Mouse (Mus musculus) telencephalon, adult 2 months (tissue): ENCODE measurements at regions not wholly inside any gene's neighbourhood (a gene's known extent, or its start where the extent isn't known, plus 50 kb on each side); places are given as distances from the start of the nearest gene placed in this dataset.

ENCODE experiments used
- DNase-seq: peaks from one replicate; pipeline ENCODE4 v3.0.0-alpha.2; 2011; ENCODE audit warnings: low read depth, low spot score

DNA sequence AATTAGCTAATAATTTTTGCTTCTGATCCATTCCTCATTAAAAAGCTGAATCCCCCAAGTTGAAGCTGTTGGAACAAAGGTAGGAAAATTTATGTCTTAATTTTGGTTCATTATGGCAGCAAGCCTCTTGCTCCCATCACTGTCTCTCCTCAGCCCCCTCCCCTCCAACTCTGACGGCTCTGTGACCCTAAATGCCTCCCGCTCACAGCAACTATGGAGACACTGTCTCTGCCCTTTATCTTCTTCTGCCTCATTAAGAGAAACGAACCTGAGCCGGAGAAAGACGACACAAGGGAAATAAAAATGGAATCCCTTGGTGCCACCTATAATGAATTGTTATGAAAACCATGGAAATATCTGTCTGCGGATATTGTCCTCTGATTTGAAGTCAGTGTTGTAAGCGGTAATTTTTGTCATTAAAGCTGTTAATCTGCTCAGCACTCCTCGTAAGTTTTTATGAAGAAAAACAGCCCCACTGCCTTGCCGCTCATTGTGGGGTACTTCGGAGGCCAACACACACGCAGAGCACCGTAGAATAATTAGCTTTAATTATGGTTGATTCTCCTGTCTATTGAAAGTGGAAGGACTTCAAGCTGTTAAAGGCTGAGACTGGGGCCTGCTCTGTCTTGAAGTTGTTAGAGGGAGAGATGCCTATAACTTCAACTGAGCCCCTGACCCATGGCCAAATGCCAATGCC lies 208.1 kb upstream of the Clint1 start:
- no peak for DNase-seq

DNA sequence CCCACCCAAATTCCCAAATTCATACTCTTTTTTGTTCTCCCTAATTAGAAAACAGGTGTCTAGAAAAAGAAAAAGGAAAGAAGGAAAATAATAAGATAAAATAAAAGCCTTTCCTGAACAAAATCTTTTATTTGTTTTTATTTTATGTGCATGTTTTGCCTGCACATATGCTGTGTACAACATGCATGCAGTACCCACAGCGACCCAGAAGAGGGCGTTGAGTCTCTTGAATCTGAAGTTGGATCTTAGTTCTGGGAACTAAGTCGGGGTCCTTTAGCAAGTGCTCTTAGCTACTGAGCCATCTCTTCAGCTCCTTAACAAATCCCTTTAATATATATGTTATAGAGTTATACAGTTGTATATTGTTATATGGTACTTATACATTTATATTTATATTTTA lies 206.0 kb upstream of the Clint1 start:
- DNase-seq: no peak

DNA sequence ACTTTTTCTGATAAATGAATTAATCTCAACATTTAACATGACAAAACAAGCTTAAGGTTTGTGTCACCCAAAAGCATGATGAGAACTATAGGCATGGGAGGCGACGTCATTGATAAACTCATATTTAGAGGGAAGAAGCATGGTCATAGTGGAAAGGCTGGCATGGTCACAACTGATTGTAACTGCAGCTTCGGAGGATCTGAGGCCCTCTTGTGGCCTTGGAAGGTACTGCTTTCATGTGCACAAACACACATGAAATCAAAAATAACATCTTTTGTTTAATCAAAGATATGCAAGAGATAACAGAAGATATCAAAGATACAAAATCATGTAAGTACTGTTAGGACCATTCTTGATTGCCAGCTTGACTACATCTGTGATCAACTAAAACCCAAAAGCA lies 204.0 kb upstream of the Clint1 start:
- DNase-seq: no peak

DNA sequence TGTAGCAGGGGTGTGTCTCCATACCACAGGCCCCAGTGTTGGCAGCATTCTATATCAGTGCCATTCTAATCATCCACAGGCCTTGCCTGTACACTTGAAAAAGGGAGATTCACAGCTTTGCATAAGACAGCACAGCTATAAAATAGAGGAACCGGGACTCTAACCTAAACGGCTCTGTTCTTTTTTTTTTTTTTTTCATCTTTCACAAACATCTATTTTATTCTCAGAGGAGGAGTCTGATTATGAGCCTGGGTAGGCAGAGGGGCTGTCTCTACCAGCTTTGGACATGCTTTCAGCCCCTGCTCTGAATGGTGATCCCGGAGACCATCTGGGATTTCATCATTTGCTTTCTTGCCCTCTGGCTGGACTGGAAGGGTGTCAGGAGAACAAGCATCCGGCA lies 195.6 kb upstream of the Clint1 start:
- DNase-seq: no peak

DNA sequence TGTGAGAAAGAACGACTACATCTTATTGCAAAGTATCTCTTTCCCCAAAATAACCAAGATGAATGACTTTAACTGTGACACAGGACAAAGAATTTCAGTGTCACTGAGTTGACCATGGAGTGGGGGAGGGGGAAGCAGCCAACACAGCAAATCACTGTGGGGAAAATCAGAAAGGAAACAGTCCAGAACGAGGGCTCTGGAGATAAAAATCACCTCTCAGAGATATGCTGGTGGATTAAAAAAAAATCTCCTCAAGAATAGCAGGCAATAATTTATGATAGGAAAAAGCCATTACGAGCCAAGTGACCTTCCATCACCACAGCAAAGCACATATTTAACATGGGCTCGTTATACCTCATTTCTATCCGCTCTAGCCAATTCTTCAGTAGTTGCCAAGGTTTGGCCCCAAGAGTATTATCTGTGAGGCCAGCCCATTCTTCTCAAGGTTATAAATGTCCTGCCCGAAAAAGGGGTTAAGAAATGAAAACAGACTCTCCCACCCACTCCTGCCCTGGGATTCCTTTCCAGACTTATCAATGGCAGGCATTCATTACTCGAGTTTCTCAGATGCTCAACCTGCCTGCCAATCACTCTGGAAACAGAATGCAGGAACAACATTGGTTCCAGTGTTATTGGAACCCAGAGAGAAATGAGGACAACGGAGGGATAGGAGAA lies 181.6 kb upstream of the Clint1 start:
- DNase-seq: no peak

DNA sequence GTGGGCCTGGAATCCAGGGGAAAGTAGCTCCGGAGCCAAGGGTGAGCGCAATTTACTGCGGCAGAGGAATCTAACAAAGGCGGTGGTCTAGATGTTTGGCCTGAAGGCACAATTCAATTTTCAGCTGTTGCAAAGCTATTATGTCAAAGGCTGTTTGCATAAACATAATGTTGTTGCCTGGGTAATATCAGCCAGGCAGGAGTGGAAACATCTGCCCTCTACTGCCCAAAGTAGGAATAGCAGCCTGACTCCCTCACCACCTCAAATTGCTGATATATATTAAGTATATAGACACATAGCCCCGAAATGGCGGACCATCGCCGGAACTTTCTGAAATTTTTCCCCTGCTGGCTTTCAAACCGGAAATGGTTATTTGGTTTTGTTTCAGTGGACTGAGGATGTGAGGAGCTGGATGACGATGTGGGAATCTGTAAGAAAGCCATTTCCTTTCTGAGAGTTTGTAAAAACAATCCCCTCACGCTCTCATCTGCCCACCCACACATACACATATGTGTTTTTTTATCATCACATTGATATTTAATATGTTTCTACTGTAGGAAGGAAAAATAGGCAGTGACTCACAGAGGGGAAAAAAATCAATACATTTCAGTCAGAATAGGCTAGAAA lies 173.1 kb upstream of the Clint1 start:
- peak; percentile 22 for DNase-seq

DNA sequence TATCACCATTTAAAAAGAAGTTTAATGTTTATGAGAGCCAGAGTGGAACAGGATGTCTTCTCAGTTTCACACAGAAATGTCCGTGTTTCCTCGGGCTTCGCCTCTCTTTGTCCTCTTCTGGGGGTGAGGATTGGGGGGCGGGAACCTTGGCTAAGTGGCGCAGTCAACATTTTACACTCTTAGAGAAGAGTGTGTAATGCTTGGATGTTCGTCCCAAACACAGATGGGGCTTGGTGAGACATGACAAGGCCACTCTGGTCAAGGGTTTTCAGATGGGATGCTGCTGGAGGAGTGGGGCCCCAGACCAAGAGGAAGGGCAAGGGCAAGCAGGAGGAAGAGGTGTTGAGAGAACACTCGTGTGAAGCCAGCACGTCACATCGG lies 172.6 kb upstream of the Clint1 start:
- no peak for DNase-seq

DNA sequence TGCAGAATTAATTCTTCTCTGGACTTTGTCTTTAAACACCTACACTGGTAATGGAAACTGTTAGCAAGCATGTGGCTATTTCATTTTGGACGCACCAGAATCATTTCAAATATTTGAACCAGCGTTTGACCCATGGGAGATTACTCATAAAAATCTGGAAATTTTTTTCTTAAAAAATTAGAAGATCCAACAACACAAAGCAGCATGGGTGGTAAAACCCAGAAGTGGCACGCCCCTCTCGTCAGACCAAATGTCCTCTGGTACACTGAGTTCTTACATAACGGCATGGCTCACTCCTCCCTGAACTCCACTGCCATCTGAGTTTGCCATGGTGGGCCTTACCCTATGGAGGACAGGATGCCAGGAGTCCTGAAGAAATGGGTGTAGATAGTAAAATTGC lies 166.3 kb upstream of the Clint1 start:
- no peak for DNase-seq

DNA sequence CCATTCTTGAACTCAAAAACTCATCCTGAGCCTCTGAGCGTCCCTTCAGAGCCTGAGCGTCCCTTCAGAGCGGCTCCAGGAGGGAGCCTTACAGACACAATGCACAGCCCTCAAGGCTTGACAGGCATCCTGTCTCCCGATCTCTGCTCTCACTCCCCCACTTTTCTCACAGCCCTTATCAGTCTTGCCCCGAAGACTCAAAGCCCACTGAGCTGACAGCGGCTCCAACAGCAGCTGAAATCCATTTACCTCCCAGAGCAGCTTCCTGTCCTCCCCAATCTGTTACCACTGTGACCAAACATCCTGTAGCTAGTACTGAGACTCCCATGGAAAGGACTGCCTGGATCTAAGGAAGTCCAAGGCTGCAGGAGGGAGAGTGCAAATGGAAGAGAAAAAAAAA lies 158.6 kb upstream of the Clint1 start:
- DNase-seq: no peak

DNA sequence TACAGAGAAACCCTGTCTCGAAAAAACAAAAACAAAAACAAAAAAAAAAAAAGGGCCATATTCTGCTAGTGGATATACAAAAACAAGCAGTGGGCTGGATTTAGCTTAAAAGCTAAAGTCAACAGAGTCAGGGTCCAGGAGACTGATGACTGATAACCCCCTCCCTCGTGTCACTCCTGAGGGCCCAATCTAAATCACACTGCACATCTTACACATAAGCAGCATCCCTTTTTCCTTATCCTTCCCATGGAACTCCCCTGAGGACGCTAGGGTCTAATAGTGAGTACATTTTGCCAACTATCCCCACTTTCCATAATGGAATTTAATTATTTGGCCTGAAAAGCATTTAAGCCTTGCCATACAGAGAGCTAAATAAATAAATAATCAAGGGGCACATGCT lies 150.3 kb upstream of the Clint1 start:
- no peak for DNase-seq

DNA sequence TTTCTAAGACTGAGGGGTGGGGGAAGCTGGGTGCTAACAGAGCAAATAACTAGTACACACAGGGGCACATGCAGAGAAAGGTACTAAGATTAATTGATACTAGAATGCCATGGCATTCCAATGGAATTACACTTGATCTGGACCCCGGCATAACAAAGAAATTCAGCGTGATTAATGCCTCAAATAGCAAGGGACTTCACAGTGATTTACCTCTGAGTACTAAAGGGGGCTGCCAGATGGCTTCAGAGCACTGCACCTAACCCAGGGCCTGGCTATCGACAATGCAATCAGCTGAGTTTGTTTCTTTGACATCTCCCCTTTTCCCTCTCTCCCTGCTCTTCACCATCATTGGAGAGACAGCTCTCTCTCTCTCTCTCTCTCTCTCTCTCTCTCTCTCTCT lies 148.9 kb upstream of the Clint1 start:
- DNase-seq: no peak

DNA sequence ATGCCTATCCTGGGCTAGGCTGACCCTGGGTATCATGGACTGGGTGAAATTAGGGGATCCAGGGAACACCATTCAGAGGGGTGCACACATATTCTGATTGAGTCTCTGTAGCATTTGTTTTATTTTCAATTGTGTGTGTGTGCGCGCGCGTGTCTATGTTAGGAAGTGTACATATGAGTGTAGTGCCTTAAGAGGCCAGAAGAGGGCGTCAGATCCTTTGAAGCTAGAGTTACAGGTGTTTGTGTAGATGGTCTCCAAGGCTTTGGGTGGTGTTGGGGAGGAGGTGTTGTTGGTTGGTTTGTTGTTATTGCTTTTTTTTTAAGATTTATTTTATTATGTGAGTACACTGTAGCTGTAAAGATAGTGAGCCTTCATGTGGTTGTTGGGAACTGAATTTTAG lies 147.4 kb upstream of the Clint1 start:
- DNase-seq: no peak

DNA sequence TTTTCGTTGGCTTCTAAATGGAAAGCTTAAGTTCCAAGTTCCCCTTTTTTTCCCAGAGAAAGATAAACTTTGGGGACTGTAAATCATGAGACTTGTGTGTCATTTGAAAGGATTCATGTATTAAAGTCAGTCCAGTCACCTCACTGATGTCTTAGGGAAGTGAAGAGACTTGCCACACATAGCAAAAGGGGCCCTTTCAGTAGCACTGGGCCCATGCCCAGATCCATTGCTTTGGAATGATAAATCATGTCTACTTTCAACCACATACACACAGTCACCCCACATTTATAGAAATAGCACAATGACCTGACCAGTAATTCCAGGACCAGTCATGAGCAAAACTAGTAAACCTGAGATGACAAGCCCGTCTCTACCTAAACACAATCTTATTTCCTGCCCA lies 133.2 kb upstream of the Clint1 start:
- DNase-seq: no peak

DNA sequence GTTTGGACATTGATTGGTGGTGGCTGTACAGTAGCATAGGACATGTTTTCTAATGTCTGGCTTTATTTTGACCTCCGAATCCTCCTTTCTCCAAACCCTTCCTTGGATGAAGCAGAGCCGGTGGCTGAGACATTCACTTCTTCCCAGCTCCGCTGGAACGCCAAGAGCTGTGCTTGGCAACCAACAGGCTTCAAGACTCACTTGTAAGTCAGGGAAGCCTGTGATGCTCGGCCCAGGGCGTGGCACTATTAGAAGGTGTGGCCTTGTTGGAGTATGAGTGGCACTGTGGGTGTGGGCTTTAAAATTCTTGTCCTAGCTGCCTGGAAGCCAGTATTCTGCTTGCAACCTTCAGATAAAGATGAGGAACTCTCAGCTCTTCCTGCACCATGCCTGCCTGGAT lies 132.0 kb upstream of the Clint1 start:
- no peak for DNase-seq

DNA sequence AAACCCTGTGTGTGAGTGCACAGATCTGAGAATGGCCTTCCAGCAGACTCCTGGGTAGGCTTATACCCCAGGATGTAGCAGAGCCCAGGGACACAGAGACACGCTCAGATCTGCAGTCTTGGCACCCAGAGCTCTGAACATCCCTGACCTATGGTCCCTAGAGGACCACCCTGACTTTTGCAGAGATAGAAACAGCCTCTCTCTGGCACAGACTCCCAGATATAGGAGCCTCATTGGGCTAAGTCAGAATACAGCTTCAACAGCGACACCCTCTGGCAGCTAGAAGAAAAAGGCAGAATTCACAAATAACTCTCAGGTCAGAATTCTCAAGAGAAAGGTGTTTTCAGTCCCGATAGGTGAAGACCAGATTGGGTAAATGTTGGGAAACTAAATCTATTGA lies 115.3 kb upstream of the Clint1 start:
- DNase-seq: no peak

DNA sequence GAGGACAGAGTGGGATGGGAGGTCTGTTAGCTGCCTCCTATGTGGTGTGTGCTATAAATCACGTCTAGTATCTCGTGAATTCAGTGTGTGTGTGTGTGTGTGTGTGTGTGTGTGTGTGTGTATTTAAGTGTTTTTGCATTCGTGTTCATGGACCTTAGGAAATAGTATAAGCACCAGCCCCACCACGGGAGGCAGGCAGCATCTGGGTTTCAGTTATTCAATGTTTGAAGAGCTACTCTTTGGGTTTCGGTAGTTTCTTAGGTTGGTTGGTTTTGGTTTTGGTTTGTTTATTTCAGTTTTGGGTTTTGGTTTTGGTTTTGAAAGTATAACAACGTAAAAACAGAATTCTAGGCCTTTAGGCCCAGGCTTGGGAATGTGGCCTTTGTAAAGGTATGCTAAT lies 113.5 kb upstream of the Clint1 start:
- DNase-seq: no peak

DNA sequence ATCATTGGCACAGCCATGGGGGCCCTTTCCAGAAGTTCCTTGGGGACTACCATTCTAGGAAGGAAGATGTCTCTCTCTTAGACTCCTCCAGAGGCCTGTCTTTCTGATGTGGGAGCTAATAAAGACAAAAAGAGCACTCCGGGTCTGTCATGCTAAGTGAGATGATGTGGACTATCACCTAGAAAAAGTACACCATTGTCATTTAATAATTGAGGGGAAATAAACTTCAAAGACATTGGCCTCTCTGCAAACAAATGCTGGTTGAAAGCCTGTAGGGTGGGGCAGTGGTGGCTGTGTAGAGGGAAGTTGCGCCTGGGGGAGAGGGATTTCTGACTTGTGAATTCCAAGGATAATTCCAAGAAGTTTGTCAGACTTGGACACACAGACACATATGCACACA lies 105.9 kb upstream of the Clint1 start:
- DNase-seq: no peak

DNA sequence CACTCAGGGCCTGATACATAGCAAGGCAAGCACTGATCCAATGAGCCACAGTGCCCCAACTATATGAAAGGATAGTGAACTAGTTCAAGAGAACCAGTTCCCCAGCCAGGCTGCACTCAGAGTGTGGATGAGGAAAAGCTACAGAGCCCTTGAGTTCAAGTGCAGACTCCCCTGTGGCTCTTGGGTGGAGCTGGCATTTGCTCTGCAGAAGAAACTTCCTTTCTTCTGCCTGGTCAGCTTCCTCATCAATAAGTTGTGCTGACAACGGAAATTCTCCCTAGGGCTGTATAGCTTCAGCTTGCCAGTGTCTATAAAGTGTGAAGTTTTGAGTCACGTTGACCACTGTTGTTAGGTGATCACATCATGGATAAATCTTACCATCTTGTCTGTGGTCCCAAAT lies 101.6 kb upstream of the Clint1 start:
- DNase-seq: no peak

DNA sequence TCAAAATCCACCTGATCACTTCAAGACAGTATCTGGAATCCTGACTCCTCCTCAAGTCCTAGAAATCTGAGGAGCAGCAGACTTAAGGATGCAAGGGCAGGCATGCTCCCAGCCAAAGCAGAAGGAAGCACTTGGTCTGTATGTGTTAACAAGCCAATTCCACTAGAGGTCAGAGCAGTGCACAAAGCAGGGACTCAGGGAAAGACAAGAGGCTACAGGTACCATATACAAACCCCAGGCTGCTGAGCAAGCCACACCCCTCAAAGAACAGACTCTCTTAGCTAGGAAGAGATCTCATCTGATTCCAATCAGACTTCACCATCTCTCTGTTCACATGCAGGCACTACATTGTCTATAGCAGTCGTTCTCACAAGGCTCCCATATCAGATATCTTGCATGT lies 99.6 kb upstream of the Clint1 start:
- DNase-seq: peak; percentile 15

DNA sequence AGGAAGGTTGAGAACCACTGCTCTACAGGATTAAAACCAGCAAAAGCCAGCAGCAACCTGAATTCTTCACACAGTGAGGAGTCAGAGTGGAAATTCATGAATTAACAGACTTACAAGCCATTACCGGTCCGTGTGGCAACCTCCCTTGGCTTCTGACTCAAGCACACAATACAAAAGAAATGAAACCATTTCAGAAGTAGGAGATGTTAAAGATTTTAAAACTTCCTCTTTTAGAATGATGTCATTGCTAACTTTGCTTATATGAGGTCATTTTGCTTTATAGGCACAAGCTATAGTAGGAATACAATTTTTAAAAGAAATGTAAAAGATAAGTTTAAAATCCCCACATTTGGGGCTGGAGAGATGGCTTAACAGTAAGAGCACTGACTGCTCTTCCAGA lies 99.1 kb upstream of the Clint1 start:
- DNase-seq: no peak

DNA sequence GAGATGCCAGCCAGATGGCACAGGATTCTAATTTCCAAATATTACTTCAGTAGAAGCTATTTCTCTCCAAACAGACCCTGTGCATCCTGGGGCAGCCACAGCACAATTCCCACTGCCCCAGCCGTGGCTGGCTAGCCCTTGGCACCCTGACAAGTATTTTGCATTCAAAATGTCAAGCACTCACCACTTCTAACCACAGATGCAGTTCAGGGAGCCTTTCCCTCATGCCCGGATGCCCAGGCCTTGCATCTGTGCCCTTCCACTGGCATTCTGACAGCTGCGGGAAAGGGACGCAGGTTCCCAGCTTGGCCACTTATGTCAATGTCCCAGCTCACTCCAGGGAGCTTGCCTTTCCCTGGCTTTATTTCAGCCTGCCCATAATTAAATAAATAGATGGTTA lies 84.8 kb upstream of the Clint1 start:
- no peak for DNase-seq

DNA sequence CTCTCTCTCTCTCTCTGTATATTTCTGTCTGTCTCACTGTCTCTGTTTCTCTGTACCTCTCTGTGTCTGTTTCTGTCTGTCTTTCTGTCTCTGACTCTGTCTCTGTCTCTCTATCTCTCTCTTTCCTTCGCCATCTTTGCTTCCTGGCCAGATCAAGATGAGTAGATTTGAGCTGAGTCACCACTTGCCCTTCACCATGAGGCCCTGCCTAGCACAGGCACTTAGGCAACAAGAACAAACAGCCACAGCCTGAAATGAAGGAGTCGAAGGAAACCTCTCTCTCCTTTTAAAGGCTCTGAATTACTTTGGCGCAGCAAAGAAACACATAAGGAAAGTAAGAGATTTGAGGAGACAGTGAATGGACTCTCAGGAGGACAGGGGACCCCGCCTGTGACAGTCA lies 69.4 kb upstream of the Clint1 start:
- no peak for DNase-seq

DNA sequence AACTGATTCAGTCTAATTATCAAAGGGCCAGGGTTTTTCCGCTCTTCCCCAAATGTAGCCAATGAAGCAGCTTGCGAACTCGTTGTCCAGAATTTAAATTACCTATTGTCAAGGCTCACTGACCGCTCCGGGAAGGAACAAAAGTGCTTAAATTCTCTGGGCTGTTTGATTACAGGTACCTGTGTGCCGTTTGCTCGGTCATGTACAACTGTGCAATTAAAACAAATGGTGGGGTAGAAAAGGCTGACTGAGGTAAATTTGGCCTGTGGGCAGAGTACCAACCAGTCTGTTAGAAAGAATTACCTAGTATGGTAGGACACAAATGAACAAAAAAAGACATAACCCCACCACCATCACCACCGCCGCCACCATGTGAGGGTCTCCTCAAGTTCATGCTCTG lies 66.0 kb upstream of the Clint1 start:
- DNase-seq: no peak
